Mouse (Mus musculus) layer of hippocampus, adult 11-12 months (tissue): ENCODE measurements at regions not wholly inside any gene's neighbourhood (a gene's known extent, or its start where the extent isn't known, plus 50 kb on each side); places are given as distances from the start of the nearest gene placed in this dataset.

ENCODE experiments used
- DNase-seq: peaks from one replicate; pipeline ENCODE4 v3.0.0; 2022; ENCODE audit warnings: low spot score

DNA sequence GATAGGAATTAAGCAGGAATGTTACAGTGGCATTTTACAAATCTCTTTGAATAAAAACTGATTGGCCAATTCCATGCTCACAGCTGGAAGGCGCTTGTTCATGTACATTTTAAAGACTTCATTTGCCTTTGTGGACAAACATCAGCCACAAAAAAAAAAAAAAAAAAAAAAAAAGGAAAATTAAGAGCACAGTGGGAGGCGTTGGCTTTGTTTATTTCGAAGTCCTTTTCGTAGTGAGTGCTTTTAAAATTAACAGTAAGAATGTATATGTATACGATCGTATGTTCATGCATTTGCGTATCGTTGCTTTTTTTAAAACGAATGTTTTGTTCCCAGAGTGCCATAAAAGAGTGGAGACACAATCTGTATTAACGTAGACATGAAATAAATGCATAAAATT lies 250.6 kb upstream of the Nfe2l3 start:
- DNase-seq = no peak

- no peak for DNase-seq
Measured at GRCm38 (mm10) chr6:51182771-51183284, 249.6 kb upstream of the Nfe2l3 start.

GRCm38 (mm10) chr6:51183576-51184420 lies 248.7 kb upstream of the Nfe2l3 start:
- DNase-seq = no peak

GRCm38 (mm10) chr6:51184500-51184899 lies 248.0 kb upstream of the Nfe2l3 start:
- no peak for DNase-seq

- no peak for DNase-seq
Measured at GRCm38 (mm10) chr6:51185201-51185600, 247.3 kb upstream of the Nfe2l3 start.

DNA sequence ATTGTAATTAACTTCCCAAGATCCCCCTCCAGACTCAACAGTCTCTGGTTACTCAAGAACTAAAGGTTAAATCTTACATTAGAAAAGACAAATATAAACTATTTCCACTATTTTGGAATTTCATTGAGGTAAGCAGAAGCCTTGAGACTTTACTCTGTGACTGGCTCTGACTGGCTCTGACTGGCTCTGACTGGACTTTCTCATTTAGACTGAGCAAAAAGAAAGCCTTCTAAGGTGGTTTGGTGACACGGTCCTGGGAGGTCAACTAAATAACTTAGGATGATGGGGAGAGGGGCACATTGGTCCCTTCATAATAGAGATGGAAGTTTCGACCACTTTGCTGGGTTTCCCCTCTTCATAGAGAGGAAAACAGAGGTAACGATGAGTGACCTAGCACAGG lies 243.3 kb upstream of the Nfe2l3 start:
- no peak for DNase-seq

GRCm38 (mm10) chr6:51192826-51193225 lies 239.6 kb upstream of the Nfe2l3 start:
- no peak for DNase-seq

- DNase-seq = no peak
Measured at GRCm38 (mm10) chr6:51193356-51193755, 239.1 kb upstream of the Nfe2l3 start.

- no peak for DNase-seq
Measured at GRCm38 (mm10) chr6:51196391-51196790, 236.1 kb upstream of the Nfe2l3 start.

- DNase-seq = no peak
Measured at GRCm38 (mm10) chr6:51197000-51197774, 235.3 kb upstream of the Nfe2l3 start.

DNA sequence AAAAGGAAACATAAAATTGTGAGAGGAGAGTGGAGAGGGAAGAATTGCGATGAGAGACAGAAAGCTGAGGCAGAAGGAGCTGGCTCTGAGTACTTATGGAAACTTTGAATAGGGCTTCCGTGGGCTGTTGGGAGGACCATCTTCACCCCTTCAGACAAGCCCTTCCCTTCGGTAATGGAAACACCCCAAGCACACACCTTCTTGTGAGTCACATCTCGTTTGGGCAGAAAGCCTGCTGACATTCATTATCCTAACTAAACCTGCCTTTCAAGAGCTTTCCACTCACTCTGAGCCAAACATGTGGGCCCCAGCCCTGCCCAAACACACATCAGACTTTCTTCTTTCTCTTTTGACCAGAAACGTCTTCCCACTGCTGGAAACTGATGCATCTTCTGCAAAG lies 232.3 kb upstream of the Nfe2l3 start:
- no peak for DNase-seq

- DNase-seq = no peak
Measured at GRCm38 (mm10) chr6:51200837-51201236, 231.6 kb upstream of the Nfe2l3 start.

GRCm38 (mm10) chr6:51204306-51204705 lies 228.2 kb upstream of the Nfe2l3 start:
- DNase-seq = no peak

DNA sequence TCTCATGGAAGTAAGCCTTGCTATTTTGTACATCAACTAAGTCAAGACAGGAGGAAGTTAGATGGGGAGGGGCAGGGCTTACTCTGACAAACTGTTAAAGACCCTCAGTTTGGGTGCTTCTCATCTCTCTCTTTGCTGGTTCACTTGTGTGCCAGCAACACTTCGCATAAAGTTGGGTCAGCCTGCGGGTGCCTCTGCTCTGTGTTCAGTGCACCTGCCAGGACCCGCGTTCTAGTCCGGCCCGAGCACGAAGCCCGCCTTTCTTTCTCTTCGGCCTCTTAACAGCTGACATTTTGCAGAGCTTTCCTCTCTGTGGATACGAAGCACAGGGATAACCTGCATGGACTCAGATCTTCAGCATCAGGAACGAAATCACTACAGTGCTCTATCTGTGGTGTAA lies 227.1 kb upstream of the Nfe2l3 start:
- DNase-seq = no peak

DNA sequence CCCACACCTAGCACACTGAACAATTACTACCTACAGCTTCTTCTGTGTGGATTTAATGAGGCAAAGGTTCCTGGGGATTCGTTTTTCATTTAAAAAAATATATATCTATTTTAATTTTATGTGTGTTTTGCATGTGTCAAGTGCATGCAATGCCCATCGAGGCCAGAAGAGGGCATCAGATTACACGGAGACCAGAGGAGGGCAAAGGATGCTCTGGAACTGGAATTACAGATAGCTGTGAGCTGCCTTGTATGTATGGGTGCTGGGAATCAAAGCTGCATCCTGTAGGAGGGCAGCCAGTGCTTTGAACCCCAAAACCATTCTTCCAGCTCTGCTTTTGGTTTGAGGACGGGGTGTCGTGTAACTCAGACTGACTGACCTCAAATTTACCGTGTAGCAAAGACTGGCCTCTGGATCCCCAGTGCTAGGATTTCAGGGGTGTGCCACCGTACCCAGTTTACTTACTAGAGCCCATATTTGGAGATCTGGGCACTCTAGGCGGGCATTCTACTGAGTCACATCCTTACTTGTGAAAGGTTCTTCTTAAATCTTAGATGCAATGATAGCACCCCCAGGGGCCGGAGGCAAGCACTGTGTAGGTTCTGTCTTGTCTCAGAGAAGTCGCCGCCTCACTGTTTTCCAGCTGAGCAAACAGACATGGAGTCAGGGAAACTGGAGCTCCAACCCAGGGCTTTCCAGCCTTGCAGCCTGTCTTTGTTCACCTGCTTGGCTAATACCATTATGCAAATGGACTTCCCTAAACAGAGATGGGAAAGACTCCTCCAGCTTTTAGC lies 225.6 kb upstream of the Nfe2l3 start:
- DNase-seq = peak; percentile 59

GRCm38 (mm10) chr6:51207587-51208361 lies 224.7 kb upstream of the Nfe2l3 start:
- DNase-seq = no peak

GRCm38 (mm10) chr6:51208660-51209396 lies 223.6 kb upstream of the Nfe2l3 start:
- peak; percentile 49 for DNase-seq

- no peak for DNase-seq
Measured at GRCm38 (mm10) chr6:51211418-51211817, 221.1 kb upstream of the Nfe2l3 start.

DNA sequence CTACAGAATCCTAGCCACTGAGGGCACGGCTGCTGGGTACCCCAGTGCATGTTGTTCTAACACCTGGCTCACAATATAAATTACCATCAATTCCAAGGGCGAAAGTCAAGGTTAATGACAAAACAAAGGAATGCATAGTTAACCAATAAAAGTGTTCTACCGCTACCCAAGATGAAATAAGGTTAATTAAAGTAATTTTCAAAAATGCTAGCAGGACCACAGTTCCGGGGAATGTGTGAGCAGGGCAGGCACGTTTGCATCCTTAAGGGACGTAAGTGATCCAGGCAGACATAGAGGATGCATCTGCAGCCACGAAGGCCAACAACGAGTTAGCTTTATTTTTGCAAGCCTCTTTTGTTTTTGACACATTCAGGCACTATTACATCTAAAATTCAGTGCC lies 220.3 kb upstream of the Nfe2l3 start:
- no peak for DNase-seq

- DNase-seq = no peak
Measured at GRCm38 (mm10) chr6:51215371-51215770, 217.1 kb upstream of the Nfe2l3 start.

GRCm38 (mm10) chr6:51216472-51216871 lies 216.0 kb upstream of the Nfe2l3 start:
- DNase-seq = no peak
